Mouse (Mus musculus) retina, postnatal 1 day (tissue): ENCODE data around the gene St8sia1.

Source experiments
- DNase-seq: peaks from one replicate; pipeline ENCODE4 v3.0.0-alpha.2; 2012

St8sia1 gene

GRCm38 (mm10) chr6:142893716-142894115 is 70.5 kb downstream of the St8sia1 start:
- no peak for DNase-seq

- no peak for DNase-seq
Measured at GRCm38 (mm10) chr6:142890321-142890720, 73.9 kb downstream of the St8sia1 start.

GRCm38 (mm10) chr6:142888970-142889740 is 75.1 kb downstream of the St8sia1 start:
- DNase-seq = no peak

DNA sequence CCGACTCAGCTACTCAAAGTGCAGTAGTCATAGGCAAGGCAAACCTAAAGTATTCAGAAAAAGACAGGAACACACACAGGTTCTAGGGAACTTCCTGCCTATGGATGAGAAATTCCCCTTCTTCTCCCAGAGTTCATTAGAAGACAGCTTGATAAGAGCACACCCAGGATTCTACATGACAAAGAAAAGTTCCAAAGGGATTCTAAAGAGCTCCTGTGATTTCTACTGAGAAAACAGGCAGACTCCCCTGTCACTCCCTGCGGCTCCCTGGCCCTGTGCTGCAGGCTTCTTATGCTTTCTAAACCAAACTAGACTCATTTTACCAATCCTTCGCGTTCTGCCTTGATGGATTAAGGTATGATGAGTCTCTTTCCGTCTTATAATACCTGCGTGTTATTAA is 75.9 kb downstream of the St8sia1 start:
- DNase-seq = no peak

- no peak for DNase-seq
Measured at GRCm38 (mm10) chr6:142887375-142887774, 76.9 kb downstream of the St8sia1 start.

DNA sequence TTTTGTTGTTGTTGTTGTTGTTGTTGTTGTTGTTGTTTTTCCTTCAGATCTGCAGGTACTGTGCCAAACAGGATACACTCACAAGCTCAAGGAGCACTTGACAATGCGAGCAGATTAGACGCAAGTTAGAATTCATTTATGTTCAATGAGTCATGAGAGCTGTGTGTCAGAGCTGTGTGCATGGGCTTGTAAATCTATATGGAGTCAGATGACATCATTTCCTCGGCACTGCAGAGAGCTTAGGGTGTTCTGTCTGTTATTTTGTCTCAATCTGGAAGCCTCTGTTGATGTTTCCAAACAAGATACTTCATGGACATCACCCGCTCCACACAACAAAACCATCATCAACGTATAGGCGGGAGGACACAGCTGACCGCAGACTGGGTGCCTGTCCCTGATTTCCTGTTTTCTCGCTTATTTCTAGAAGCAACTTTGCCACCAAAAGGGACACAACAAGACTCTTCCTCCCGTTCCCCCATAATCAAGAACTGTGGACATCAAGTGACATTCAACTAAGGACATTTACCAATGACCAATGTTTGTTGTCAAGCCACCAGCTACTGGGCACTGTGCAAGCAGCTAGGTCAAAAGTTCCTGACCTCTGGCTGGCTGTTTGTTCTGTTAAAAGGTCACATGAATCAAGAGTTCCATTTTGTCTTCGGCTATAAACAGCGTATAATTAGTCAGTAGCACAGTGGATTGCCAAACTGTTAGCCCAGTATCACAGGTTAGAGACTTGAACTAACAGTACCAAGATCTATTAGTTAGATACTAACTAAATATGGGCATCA is 78.7 kb downstream of the St8sia1 start:
- DNase-seq = no peak

GRCm38 (mm10) chr6:142884128-142884527 is 80.1 kb downstream of the St8sia1 start:
- no peak for DNase-seq

DNA sequence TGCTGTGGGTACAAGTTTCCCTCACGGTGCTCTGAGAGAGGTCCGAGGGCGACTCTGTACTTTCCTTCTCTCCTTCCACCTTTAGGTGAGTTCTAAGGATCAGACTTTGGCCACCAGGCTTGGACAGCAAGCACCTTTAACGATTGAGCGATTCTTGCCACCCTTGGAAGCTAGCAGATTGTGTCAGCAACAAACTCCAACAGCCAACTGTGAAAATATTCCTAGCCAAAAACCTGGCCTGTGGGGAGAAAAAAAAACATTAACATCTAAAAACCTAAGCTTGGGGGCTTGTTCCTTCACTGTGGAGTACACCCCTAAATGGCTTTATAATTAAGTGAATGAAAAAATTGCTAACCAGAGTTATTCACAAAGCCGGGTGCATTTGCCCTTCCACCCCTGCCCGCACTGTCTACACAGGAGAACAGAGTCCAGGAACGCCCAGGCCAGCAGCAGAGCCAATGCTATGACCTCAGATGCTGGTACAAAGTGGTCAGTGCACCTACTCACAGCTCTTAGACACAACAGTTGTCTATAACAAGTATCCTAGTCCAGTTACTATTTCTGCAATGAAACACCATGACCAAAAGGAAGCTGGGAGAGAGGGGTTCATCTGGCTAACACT is 83.3 kb downstream of the St8sia1 start:
- DNase-seq = no peak

DNA sequence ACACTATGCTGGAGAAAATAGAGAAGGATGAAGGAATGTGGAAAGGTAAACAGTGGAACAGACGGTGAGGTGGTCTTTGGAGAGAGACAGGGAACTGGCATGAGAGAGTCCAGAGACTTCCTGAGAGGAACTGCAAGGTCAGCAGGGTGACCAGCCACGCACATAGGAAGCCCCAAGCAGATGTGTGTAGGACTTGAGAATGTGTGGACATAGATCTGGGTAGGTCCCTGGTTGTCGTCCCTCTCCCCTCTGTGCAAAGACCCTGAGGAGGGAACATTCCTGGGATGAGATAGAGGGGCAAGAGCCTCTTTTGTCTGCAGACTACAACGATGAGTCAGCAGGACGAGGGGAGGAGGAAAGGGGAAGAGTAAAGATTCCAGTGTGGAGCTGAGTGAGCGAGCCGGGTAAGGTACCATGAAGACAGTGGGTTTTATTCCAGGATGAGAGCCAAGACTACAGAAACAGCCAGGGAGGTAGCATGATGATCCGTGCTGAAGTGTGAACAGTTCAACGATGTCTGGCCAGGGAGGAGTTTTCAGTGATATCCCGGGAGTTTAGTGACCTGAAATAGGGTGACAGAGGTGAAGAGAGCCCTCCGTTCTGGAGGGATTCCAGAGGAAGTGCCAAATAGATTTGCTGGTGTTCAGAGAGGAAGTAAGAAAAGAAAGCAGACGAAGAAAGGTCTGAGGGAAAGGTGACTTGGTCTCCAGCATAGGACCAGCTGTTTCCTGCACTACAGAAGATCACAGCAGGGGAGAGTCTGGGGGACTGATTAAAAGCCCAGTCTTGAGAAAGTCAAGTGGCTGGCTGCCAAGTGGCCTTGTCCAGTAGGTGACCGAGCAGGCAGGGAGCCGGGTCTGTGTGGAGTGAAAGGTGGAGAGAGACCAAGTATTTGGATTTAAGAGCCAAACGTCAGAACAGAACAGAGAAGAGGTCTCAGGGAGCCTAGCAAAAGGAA is 85.2 kb downstream of the St8sia1 start:
- peak; percentile 40 for DNase-seq

GRCm38 (mm10) chr6:142877221-142877620 is 87.0 kb downstream of the St8sia1 start:
- DNase-seq = peak; percentile 28

- DNase-seq = peak; percentile 85
Measured at GRCm38 (mm10) chr6:142876279-142876899, 87.9 kb downstream of the St8sia1 start.

DNA sequence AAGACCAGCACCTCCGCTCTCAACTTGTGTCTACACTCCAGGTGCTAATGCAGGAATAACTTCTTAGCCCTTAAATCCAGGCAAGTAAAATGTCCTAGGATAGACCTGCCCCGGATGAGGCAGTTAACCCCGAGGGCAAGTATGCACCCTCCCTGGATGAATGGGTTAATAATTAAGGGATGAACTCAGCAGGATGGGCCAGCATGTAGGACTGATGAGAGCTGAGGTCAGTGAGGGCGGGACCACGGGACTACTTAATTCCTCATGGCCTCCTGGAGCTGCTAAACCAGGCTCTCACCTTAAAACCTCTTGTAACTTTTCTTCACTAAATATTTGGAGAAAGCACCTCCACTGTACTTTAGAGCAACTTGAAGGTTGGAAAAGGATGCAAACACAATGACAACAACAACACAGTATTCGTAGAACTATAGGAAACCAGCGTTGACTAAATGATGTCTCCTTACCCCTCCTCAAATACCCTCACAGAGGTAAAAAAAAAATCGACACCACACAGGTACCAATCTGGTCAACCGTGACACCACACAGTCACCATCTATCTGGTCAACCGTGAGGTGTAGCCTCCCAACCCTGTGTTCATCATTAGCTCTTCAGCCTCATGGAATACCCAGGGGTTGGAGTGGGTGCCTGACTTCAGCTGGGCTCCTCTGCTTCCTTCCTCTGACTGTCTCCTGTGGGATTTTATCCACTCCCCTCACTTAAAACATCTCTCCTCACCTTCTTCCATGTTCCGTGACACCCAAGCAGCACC is 90.3 kb downstream of the St8sia1 start:
- DNase-seq = no peak

DNA sequence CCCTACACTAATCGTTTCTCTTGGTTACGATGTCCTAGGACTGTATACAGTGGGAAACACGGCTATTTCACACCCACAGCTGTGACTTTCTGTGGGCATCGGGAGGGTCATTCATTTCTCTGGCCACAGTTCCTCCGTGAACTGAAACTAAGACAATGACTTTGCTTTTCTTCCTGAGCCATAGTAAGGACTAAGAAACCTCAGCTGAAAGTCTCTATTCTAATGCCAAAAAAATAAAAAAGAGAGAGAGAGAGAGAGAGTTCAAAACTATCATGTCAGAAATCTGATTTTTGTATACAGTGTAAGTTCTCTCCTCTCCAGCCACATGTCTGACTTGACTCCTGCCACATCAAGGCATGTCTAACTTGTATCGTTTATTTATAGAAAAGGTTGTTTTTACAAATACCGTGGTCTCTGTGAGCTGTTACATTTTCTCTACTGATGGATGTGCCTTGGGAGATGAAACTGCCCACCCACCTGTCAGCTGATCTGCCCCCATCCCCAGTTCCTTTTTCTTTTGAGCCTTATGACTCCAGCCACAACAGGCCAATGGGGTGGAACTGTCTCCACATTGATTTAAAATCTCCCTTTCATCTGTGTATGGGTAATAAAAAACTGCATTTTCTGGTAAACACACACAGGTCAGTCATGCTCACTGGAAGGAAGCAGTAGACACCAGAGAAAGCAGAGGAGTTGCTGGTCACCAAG is 94.4 kb downstream of the St8sia1 start:
- DNase-seq = no peak

- peak; percentile 88 for DNase-seq
Measured at GRCm38 (mm10) chr6:142867471-142868055, 96.7 kb downstream of the St8sia1 start.

- DNase-seq = no peak
Measured at GRCm38 (mm10) chr6:142867023-142867422, 97.2 kb downstream of the St8sia1 start.

GRCm38 (mm10) chr6:142865199-142865598 is 99.1 kb downstream of the St8sia1 start:
- DNase-seq = no peak

- no peak for DNase-seq
Measured at GRCm38 (mm10) chr6:142863881-142864280, 100.4 kb downstream of the St8sia1 start.

GRCm38 (mm10) chr6:142862265-142862664 is 102.0 kb downstream of the St8sia1 start:
- DNase-seq = no peak

DNA sequence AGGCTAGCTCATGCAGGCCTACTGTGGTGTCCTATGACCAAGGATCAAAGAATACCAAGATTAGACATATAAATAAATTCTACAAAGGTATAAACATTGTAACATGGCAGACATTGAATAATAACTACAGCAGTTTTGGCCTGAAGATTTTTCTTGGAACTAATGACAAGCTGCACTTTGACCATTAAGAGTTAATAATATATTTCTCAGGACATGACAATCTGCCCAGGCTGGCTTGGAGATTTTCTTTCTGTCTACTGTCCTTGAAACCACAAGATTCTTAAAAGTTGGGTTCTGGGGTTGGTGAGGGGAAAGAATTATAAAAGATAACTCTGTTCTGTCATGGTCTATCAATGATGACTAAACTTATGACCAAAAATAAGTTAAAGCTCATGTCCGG is 103.9 kb downstream of the St8sia1 start:
- DNase-seq = no peak

- no peak for DNase-seq
Measured at GRCm38 (mm10) chr6:142859946-142860345, 104.3 kb downstream of the St8sia1 start.
